Mouse (Mus musculus): ENCODE data around the gene Samm50. TPM values are rescaled to one million over a fixed set of nuclear protein-coding genes. Genes with fewer than 3 reads are reported as not detected.

Gene Samm50
- total and polyA plus RNA-seq, 3 experiments: 55.3 to 132 (median 79.3) TPM

- in situ Hi-C loops (cut with MboI; ENCODE audit: low pct_ligation_motif_present, low pct_unique_long_range_greater_than_20kb, low sequenced_read_pairs): no loop called here
- Histone ChIP-seq H3K27ac (ENCODE audit: insufficient read depth, low read depth) (no peak overlapping the region), H3K4me3 (replicated peaks in 1 of 3; ENCODE audit: low read depth in 2 of 3, low read length in 2 of 3, poor library complexity in 1 of 3) (no peak overlapping the region), H3K9me3 (replicated peaks; ENCODE audit: low read length) (no peaks in the 10 kb centered on the region), H3K36me3 (replicated peaks in 1 of 2; ENCODE audit: control insufficient read depth in 1 of 2, insufficient read depth in 1 of 2, low read length in 1 of 2) (peaks cover 0 to 1% of the 10 kb centered on the region in 2 experiments), H3K9ac (ENCODE audit: insufficient read depth, low read depth) (no peak overlapping the region), H3K4me2 (ENCODE audit: insufficient read depth, low read depth, poor library complexity, severe bottlenecking) (no peak overlapping the region), H3K4me1 (ENCODE audit: control insufficient read depth in 1 of 2, insufficient read depth in 2 of 2) (peaks cover 5 to 26% of the 10 kb centered on the region in 2 experiments; a peak in 3 of 4 replicates), H3K79me2 (replicated peaks; ENCODE audit: control insufficient read depth, extremely low read depth, insufficient read depth, poor library complexity, severe bottlenecking) (no peaks in the 10 kb centered on the region), H3K27me3 (replicated peaks) (peaks cover 22% of the 10 kb centered on the region)
- TF ChIP-seq MYC (IDR thresholded peaks at IDR 0.05; ENCODE audit: low read depth, low read length) (no peak), CHD1 (IDR thresholded peaks at IDR 0.05; ENCODE audit: low read depth, low read length) (no peak), MAFK (IDR thresholded peaks at IDR 0.05; ENCODE audit: insufficient replicate concordance, low read length) (no peak)
- dilution Hi-C loops (cut with MboI; ENCODE audit: extremely low pct_ligation_motif_present, extremely low pct_unique_long_range_greater_than_20kb, low sequenced_read_pairs): no loop called here
- no peak for DNase-seq (ENCODE audit: extremely low read depth)
These were observed 22.5 kb upstream of the Samm50 start for GRCm38 (mm10) chr15:84169511-84169910.

GRCm38 (mm10) chr15:84171166-84171565 lies 20.9 kb upstream of the Samm50 start:
- no peak overlapping the region for H3K4me3 ChIP-seq (replicated peaks in 1 of 3; ENCODE audit: low read depth in 2 of 3, low read length in 2 of 3, poor library complexity in 1 of 3)
- no peak overlapping the region for H3K9ac ChIP-seq (ENCODE audit: insufficient read depth, low read depth)
- no peak overlapping the region for H3K4me2 ChIP-seq (ENCODE audit: insufficient read depth, low read depth, poor library complexity, severe bottlenecking)
- peaks cover 5 to 26% of the 10 kb centered on the region in 2 experiments; a peak in 3 of 4 replicates for H3K4me1 ChIP-seq (ENCODE audit: control insufficient read depth in 1 of 2, insufficient read depth in 2 of 2)
- H3K27ac ChIP-seq (ENCODE audit: insufficient read depth, low read depth): no peak overlapping the region
- peaks cover 8% of the 10 kb centered on the region for H3K27me3 ChIP-seq (replicated peaks)
- dilution Hi-C loops (cut with MboI; ENCODE audit: extremely low pct_ligation_motif_present, extremely low pct_unique_long_range_greater_than_20kb, low sequenced_read_pairs) (no loop called here), in situ Hi-C loops (cut with MboI; ENCODE audit: low pct_ligation_motif_present, low pct_unique_long_range_greater_than_20kb, low sequenced_read_pairs) (no loop called here)
- H3K9me3 ChIP-seq (replicated peaks; ENCODE audit: low read length): no peaks in the 10 kb centered on the region
- no peak for DNase-seq (ENCODE audit: extremely low read depth)
- no peaks in the 10 kb centered on the region for H3K79me2 ChIP-seq (replicated peaks; ENCODE audit: control insufficient read depth, extremely low read depth, insufficient read depth, poor library complexity, severe bottlenecking)
- H3K36me3 ChIP-seq (replicated peaks in 1 of 2; ENCODE audit: control insufficient read depth in 1 of 2, insufficient read depth in 1 of 2, low read length in 1 of 2): peaks cover 0 to 4% of the 10 kb centered on the region in 2 experiments
- TF ChIP-seq RAD21 (IDR thresholded peaks at IDR 0.05; ENCODE audit: low read depth, low read length): no peak
- TF ChIP-seq CHD2 (IDR thresholded peaks at IDR 0.05; ENCODE audit: low read length): no peak
- TF ChIP-seq EP300 (IDR thresholded peaks at IDR 0.05; ENCODE audit: low read length): no peak
- no peak for TF ChIP-seq MYC (IDR thresholded peaks at IDR 0.05; ENCODE audit: low read depth, low read length)
- no peak for TF ChIP-seq USF1 (IDR thresholded peaks at IDR 0.05; ENCODE audit: low read depth, low read length)
- TF ChIP-seq MAFK (IDR thresholded peaks at IDR 0.05; ENCODE audit: insufficient replicate concordance, low read length): no peak
- TF ChIP-seq NELFE (IDR thresholded peaks at IDR 0.05; ENCODE audit: low read depth, low read length): no peak
- TF ChIP-seq CHD1 (IDR thresholded peaks at IDR 0.05; ENCODE audit: low read depth, low read length): no peak
- TF ChIP-seq ZMIZ1 (IDR thresholded peaks at IDR 0.05; ENCODE audit: low read depth, low read length): no peak
- TF ChIP-seq TBP (conservative IDR thresholded peaks at IDR 0.05; ENCODE audit: low read depth, low read length): no peak
- no peak for TF ChIP-seq GABPA (IDR thresholded peaks at IDR 0.05; ENCODE audit: insufficient replicate concordance, low read depth, low read length)

DNA sequence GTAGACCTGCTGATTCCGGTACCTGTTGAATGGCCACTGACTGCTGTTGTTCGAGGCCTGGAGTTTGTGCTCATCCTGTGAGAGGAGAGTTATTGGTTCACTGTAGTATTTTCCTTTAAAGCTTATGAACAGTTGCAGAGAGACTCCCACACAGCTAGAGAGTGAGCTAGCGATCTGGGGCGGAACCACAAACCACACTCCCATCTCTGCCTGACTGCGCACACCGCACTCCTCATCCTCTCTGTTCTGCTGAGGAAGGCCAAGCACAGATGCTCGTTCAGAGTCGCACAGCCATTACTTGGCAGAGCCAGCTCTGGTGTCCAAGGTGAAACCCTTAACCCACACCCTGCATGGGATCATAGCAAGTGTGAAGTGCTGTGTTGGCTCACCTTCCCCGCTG lies 13.3 kb upstream of the Samm50 start:
- Histone ChIP-seq H3K27ac (ENCODE audit: insufficient read depth, low read depth) (no peak overlapping the region), H3K4me3 (replicated peaks in 1 of 3; ENCODE audit: low read depth in 2 of 3, low read length in 2 of 3, poor library complexity in 1 of 3) (no peak overlapping the region), H3K4me2 (ENCODE audit: insufficient read depth, low read depth, poor library complexity, severe bottlenecking) (no peak overlapping the region), H3K36me3 (replicated peaks in 1 of 2; ENCODE audit: control insufficient read depth in 1 of 2, insufficient read depth in 1 of 2, low read length in 1 of 2) (peaks cover 0 to 10% of the 10 kb centered on the region in 2 experiments), H3K9me3 (replicated peaks; ENCODE audit: low read length) (no peaks in the 10 kb centered on the region), H3K9ac (ENCODE audit: insufficient read depth, low read depth) (no peak overlapping the region), H3K79me2 (replicated peaks; ENCODE audit: control insufficient read depth, extremely low read depth, insufficient read depth, poor library complexity, severe bottlenecking) (no peaks in the 10 kb centered on the region), H3K4me1 (ENCODE audit: control insufficient read depth in 1 of 2, insufficient read depth in 2 of 2) (peaks cover 0 to 6% of the 10 kb centered on the region in 2 experiments; a peak in 2 of 4 replicates), H3K27me3 (replicated peaks) (peaks cover 6% of the 10 kb centered on the region)
- no peak for TF ChIP-seq GABPA (IDR thresholded peaks at IDR 0.05; ENCODE audit: insufficient replicate concordance, low read depth, low read length)
- no peak for TF ChIP-seq HCFC1 (IDR thresholded peaks at IDR 0.05; ENCODE audit: low read depth, low read length)
- TF ChIP-seq CHD2 (IDR thresholded peaks at IDR 0.05; ENCODE audit: low read length): no peak
- no peak for TF ChIP-seq RCOR1 (conservative IDR thresholded peaks at IDR 0.05; ENCODE audit: low read depth, low read length)
- no peak for TF ChIP-seq POLR2A (IDR thresholded peaks at IDR 0.05; ENCODE audit: low read depth, low read length)
- TF ChIP-seq NRF1 (IDR thresholded peaks at IDR 0.05; ENCODE audit: low read depth, low read length): no peak
- TF ChIP-seq JUND (conservative IDR thresholded peaks at IDR 0.05; ENCODE audit: low read depth, low read length): no peak
- no peak for TF ChIP-seq POLR2AphosphoS2 (IDR thresholded peaks at IDR 0.05; ENCODE audit: low read depth, low read length)
- TF ChIP-seq USF2 (conservative IDR thresholded peaks at IDR 0.05; ENCODE audit: low read depth, low read length): no peak
- TF ChIP-seq CTCF (conservative IDR thresholded peaks at IDR 0.05 in 1 of 2, IDR thresholded peaks at IDR 0.05 in 1 of 2; ENCODE audit: low read depth in 2 of 2, low read length in 2 of 2): no peak
- no peak for TF ChIP-seq TBP (conservative IDR thresholded peaks at IDR 0.05; ENCODE audit: low read depth, low read length)
- TF ChIP-seq MAFK (IDR thresholded peaks at IDR 0.05; ENCODE audit: insufficient replicate concordance, low read length): no peak
- TF ChIP-seq ZMIZ1 (IDR thresholded peaks at IDR 0.05; ENCODE audit: low read depth, low read length): no peak
- TF ChIP-seq RAD21 (IDR thresholded peaks at IDR 0.05; ENCODE audit: low read depth, low read length): no peak
- DNase-seq (ENCODE audit: extremely low read depth): no peak
- dilution Hi-C loops (cut with MboI; ENCODE audit: extremely low pct_ligation_motif_present, extremely low pct_unique_long_range_greater_than_20kb, low sequenced_read_pairs) (no loop called here), in situ Hi-C loops (cut with MboI; ENCODE audit: low pct_ligation_motif_present, low pct_unique_long_range_greater_than_20kb, low sequenced_read_pairs) (no loop called here)

Data from CH12.LX (cell line).